Mouse (Mus musculus) neural tube, embryonic 13.5 days (tissue): Measurements from ENCODE around the gene Itga9. TPM values are rescaled to one million over a fixed set of nuclear protein-coding genes. Genes with fewer than 3 reads are reported as not detected.

Experiments
- ATAC-seq: fragments of 200-750 bp; cut with Nextera tagmentation; 2 replicates; pipeline ENCODE4 v1.8.0; 2017; ENCODE audit warnings: low read depth, mild to moderate bottlenecking, moderate TSS enrichment, moderate library complexity
- H3K27ac ChIP-seq: fragments of 300-500 bp; sonication (generic); replicated peaks from 2 replicates; pipeline ENCODE4 v1.5.1; 2015; ENCODE audit warnings: moderate library complexity, mild to moderate bottlenecking, inconsistent platforms
- H3K27me3 ChIP-seq: fragments of 300-500 bp; sonication (generic); 2 replicates; pipeline ENCODE4 v1.6.1; 2015; ENCODE audit warnings: mild to moderate bottlenecking, inconsistent platforms
- H3K36me3 ChIP-seq: fragments of 300-500 bp; sonication (generic); 2 replicates; pipeline ENCODE4 v1.6.1; 2015; ENCODE audit warnings: mild to moderate bottlenecking, inconsistent platforms
- H3K4me1 ChIP-seq: fragments of 300-500 bp; sonication (generic); replicated peaks from 2 replicates; pipeline ENCODE4 v1.6.1; 2015; ENCODE audit warnings: inconsistent platforms
- H3K4me2 ChIP-seq: fragments of 300-500 bp; sonication (generic); 2 replicates; pipeline ENCODE4 v1.6.1; 2015; ENCODE audit warnings: inconsistent platforms, mild to moderate bottlenecking, moderate library complexity
- H3K4me3 ChIP-seq: fragments of 300-500 bp; sonication (generic); 2 replicates; pipeline ENCODE4 v1.5.1; 2015; ENCODE audit warnings: mild to moderate bottlenecking, inconsistent platforms
- H3K9ac ChIP-seq: fragments of 300-500 bp; sonication (generic); 2 replicates; pipeline ENCODE4 v1.6.1; 2015; ENCODE audit warnings: moderate library complexity, mild to moderate bottlenecking, inconsistent platforms
- H3K9me3 ChIP-seq: fragments of 300-500 bp; sonication (generic); 2 replicates; pipeline ENCODE4 v1.6.1; 2016; ENCODE audit warnings: inconsistent platforms
- WGBS: fragments of 180-500 bp; shearing (Covaris S2); methylation state at CpG from one replicate; pipeline ENCODE4 v1.1.7; 2015; 5-methylcytosine and 5-hydroxymethylcytosine counted together
- polyA plus RNA-seq: library from polyadenylated mRNA; unstranded; fragments of >200 nt; fragmentation: Nextera tagmentation; extraction: Ambion mirVana; gene quantifications from 2 replicates; pipeline ENCODE4 v1.2.1, GENCODE M21; 2015

Itga9 gene
- polyA plus RNA-seq, 1 experiment from 2014 or later = 3.5 TPM

- H3K27ac ChIP-seq = no peak overlapping the region
- no peak overlapping the region for H3K9ac ChIP-seq
- WGBS = 25% methylated on average over 13 of the region's 13 CpGs
- H3K4me2 ChIP-seq = no peak overlapping the region
- H3K9me3 ChIP-seq = no peaks in the 10 kb centered on the region
- H3K4me1 ChIP-seq = peaks cover 24% of the 10 kb centered on the region
- no peak for ATAC-seq
- no peaks in the 10 kb centered on the region for H3K27me3 ChIP-seq
- H3K36me3 ChIP-seq = no peaks in the 10 kb centered on the region
- H3K4me3 ChIP-seq = no peak overlapping the region
Measured at GRCm38 (mm10) chr9:118939410-118939809, 332.9 kb downstream of the Itga9 start.

GRCm38 (mm10) chr9:118939831-118940230 is 333.3 kb downstream of the Itga9 start:
- H3K4me3 ChIP-seq = no peak overlapping the region
- H3K9ac ChIP-seq = no peak overlapping the region
- H3K27me3 ChIP-seq = no peaks in the 10 kb centered on the region
- peaks cover 24% of the 10 kb centered on the region for H3K4me1 ChIP-seq
- no peak overlapping the region for H3K27ac ChIP-seq
- no peak overlapping the region for H3K4me2 ChIP-seq
- H3K9me3 ChIP-seq = no peaks in the 10 kb centered on the region
- no peak for ATAC-seq
- WGBS = 83% methylated on average over 12 of the region's 12 CpGs
- no peaks in the 10 kb centered on the region for H3K36me3 ChIP-seq

DNA sequence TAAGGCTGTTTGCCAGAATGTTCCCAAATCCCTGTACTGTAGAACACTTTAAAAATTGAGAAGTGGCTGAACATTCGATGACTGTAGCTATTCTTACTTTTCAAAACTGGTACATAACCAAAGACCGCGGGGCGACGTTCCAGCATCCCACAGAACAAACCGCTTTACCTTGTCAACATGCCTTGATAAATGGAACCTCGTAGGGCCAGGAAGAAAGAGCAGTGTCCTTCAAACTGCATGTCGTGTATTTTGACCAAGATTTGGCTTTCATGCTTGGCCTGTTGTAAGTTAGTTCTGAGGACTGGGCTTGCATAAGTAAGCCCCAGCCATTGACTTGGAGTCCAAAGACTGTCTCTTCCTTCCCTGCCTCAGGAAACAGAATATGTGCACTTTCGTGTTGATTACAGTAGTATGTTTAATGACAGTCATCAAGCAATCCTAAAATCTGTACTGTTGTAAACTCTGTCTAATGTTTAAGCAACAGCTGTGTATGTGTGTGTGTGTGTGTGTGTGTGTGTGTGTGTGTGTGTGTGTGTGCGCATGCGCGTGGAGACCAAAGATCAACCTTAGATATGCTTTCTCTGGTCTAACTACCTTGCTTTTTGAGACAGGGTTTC is 334.2 kb downstream of the Itga9 start:
- Histone ChIP-seq H3K36me3 (no peaks in the 10 kb centered on the region), H3K27ac (no peak overlapping the region), H3K9ac (no peak overlapping the region), H3K27me3 (no peaks in the 10 kb centered on the region), H3K9me3 (no peaks in the 10 kb centered on the region), H3K4me1 (peaks cover 23% of the 10 kb centered on the region), H3K4me2 (no peak overlapping the region), H3K4me3 (no peak overlapping the region)
- no peak for ATAC-seq
- WGBS = 84% methylated on average over 12 of the region's 12 CpGs

DNA sequence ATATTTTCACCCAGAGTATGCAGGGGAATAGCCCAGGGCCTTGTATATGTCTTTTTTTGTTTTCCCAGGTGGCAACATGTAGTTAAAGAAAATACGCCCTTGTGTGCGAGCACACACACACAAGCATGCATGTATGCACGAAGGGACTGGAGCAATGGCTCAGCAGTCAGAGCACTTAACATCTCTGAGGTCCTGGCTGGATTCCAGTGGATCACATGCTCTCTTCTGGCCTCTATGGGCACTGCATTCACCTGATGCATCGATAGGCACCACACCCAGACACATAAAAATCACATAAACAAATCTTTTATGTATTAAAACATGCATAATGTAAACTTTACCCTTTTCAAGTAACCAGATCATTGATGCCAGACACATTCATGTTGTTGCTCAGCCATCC is 335.5 kb downstream of the Itga9 start:
- WGBS = 87% methylated on average over 4 of the region's 4 CpGs
- no peak overlapping the region for H3K4me3 ChIP-seq
- no peak for ATAC-seq

DNA sequence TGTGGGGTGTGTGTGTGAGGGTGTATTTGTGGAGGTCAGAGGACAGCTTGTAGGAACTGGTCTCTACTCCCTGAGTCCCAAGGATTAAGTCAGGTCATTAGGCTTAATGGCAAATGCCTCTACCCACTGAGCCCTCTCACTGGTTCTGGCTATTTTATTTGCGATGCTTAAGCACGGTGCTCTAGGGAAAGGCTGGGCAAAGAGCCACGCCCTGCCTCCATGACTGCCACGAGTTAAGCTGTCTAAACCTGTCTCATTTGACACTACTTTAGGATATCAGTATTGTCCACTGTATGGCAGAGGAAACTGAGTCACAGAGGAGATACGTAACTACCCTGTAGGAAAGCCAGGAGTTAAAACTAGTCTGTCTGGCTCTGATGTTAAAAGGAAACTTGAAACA is 337.5 kb downstream of the Itga9 start:
- no peak overlapping the region for H3K4me3 ChIP-seq
- no peak for ATAC-seq
- no peaks in the 10 kb centered on the region for H3K9me3 ChIP-seq
- H3K36me3 ChIP-seq = no peaks in the 10 kb centered on the region
- no peak overlapping the region for H3K4me2 ChIP-seq
- no peak overlapping the region for H3K9ac ChIP-seq
- no peak overlapping the region for H3K27ac ChIP-seq
- no peaks in the 10 kb centered on the region for H3K27me3 ChIP-seq
- WGBS = 66% methylated on average over 5 of the region's 5 CpGs
- H3K4me1 ChIP-seq = peaks cover 10% of the 10 kb centered on the region; the same call in 1 of the 2 replicates

More for the DNA sequence above, 335.5 kb downstream of the Itga9 start:
- no peak overlapping the region for H3K9ac ChIP-seq
- H3K27me3 ChIP-seq = no peaks in the 10 kb centered on the region
- no peak overlapping the region for H3K27ac ChIP-seq
- peaks cover 16% of the 10 kb centered on the region for H3K4me1 ChIP-seq
- H3K9me3 ChIP-seq = no peaks in the 10 kb centered on the region
- no peaks in the 10 kb centered on the region for H3K36me3 ChIP-seq
- H3K4me2 ChIP-seq = no peak overlapping the region

GRCm38 (mm10) chr9:118944388-118944787 is 337.9 kb downstream of the Itga9 start:
- no peaks in the 10 kb centered on the region for H3K9me3 ChIP-seq
- 78% methylated on average over 12 of the region's 12 CpGs for WGBS
- H3K4me3 ChIP-seq = no peak overlapping the region
- no peaks in the 10 kb centered on the region for H3K36me3 ChIP-seq
- H3K4me2 ChIP-seq = no peak overlapping the region
- H3K27me3 ChIP-seq = no peaks in the 10 kb centered on the region
- no peak overlapping the region for H3K9ac ChIP-seq
- no peak for ATAC-seq
- peaks cover 8% of the 10 kb centered on the region; the same call in 1 of the 2 replicates for H3K4me1 ChIP-seq
- H3K27ac ChIP-seq = no peak overlapping the region

- no peaks in the 10 kb centered on the region for H3K27me3 ChIP-seq
- no peak overlapping the region for H3K4me2 ChIP-seq
- H3K36me3 ChIP-seq = no peaks in the 10 kb centered on the region
- WGBS = 84% methylated on average over 5 of the region's 5 CpGs
- no peak for ATAC-seq
- H3K9ac ChIP-seq = no peak overlapping the region
- H3K27ac ChIP-seq = no peak overlapping the region
- no peak overlapping the region for H3K4me3 ChIP-seq
- H3K4me1 ChIP-seq = no peaks in the 10 kb centered on the region
- no peaks in the 10 kb centered on the region for H3K9me3 ChIP-seq
Measured at GRCm38 (mm10) chr9:118948486-118948885, 342.0 kb downstream of the Itga9 start.

DNA sequence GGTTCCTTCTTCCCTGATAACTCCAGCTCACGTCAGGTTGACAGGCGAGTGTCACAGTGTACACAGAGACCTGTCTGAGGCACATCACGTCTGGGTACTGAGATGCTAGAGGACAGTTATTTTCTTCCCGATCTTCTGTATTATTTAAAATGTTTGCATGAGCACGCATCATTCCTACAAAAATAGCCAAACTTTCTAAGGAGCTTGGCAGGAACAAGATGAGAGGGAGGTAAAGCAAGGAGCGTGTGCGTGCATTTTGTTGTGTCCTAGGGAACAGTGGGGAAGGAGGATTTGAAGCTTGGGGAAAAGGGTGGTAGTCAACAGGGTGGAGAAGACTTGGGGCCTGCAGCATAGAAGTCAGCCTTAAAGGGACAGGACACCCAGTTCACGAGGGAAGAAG is 342.6 kb downstream of the Itga9 start:
- Histone ChIP-seq H3K36me3 (no peaks in the 10 kb centered on the region), H3K9me3 (no peaks in the 10 kb centered on the region), H3K4me2 (no peak overlapping the region), H3K4me3 (no peak overlapping the region), H3K4me1 (no peaks in the 10 kb centered on the region), H3K27ac (no peak overlapping the region), H3K9ac (no peak overlapping the region), H3K27me3 (no peaks in the 10 kb centered on the region)
- ATAC-seq = no peak
- 94% methylated on average over 8 of the region's 8 CpGs for WGBS

DNA sequence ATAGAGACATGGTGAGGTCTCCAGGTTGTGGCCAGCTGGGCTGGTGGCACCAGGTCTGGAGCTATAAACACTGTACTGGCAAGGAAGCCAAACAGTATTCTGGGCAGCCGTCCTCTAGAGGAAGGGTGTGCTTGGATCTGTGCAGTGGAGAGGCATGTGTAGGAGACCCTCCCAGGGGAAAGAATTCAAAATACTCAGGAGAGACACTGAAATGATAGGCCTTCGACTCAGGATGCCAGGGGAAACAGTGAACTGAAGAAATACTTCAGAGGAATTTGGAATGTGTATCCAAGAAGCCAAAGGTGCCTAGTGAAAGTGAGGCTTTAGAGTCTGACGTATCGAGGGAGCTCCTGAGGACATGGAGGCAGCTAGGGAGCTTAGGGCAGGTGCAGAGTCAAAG is 343.2 kb downstream of the Itga9 start:
- no peaks in the 10 kb centered on the region for H3K36me3 ChIP-seq
- H3K9ac ChIP-seq = no peak overlapping the region
- H3K4me1 ChIP-seq = no peaks in the 10 kb centered on the region
- H3K4me2 ChIP-seq = no peak overlapping the region
- H3K9me3 ChIP-seq = no peaks in the 10 kb centered on the region
- no peak overlapping the region for H3K27ac ChIP-seq
- 77% methylated on average over 4 of the region's 4 CpGs for WGBS
- H3K27me3 ChIP-seq = no peaks in the 10 kb centered on the region
- ATAC-seq = no peak
- H3K4me3 ChIP-seq = no peak overlapping the region

DNA sequence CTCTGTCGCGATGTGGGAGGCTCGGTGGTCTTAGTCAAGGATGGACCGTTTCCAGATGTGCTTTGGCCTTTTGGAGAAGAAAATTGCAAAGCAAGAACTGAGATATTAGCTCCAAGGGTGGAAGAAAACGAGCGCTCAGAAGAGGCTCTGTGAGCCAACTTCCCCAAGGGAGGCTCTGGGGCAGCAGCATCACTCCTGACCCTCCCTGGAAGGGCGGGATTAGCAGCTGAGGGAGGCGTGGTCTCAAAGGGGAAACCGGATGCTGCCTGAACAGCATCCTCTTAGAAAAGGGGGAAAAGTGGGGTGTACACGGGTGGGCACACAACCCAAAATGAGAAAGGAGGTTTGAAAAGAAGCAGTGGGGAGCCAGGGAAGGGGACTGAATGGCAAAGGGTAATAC is 343.6 kb downstream of the Itga9 start:
- no peaks in the 10 kb centered on the region for H3K36me3 ChIP-seq
- no peak for ATAC-seq
- 77% methylated on average over 10 of the region's 10 CpGs for WGBS
- H3K4me2 ChIP-seq = no peak overlapping the region
- H3K9ac ChIP-seq = no peak overlapping the region
- H3K4me3 ChIP-seq = no peak overlapping the region
- H3K9me3 ChIP-seq = no peaks in the 10 kb centered on the region
- H3K4me1 ChIP-seq = no peaks in the 10 kb centered on the region
- H3K27ac ChIP-seq = no peak overlapping the region
- H3K27me3 ChIP-seq = no peaks in the 10 kb centered on the region

Other genes starting within 250 kb of the Itga9 start
- gene Eomes, start 128.5 kb upstream of the Itga9 start, polyA plus RNA-seq = 0.08 and 0.17 TPM in 2 replicates
- 49.3 TPM in 2 replicates for gene Golga4, start 100.4 kb upstream of the Itga9 start, polyA plus RNA-seq